In the genomic region with DNA sequence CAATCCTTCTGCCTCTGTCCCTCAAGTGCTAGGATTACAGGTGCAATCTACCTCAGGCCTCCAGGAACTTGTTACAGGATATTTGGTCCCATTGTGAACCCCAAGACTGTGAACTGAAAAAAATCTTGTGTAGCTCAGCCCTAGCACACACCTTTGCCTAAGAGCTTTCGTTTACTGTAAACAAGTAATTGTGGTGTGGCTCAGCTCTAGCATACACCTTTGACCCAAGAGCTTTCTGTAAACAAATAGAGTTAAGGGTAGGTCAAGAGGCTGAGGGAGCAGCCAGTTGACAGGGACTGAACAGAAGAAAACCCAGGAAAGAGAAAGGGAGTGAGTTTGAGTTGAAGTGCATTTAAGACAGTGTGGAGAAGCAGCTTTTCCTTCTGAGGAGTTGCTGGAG, we compare ENCODE assay signal across 28 mouse cellular contexts.
"Had no signal": no experiment of that assay in that cellular context is flagged by ENCODE, and none has a peak within 500 bp of the region (broad histone marks: within the 10 kb centered on the region; RNA-seq: fewer than 3 reads in every experiment).

No protein-coding gene starts in this region.

- H3K27ac ChIP-seq: embryonic facial prominence, embryonic 10.5 days; embryonic facial prominence, embryonic 12.5 days; embryonic facial prominence, embryonic 13.5 days; embryonic facial prominence, embryonic 15.5 days; forebrain, embryonic 10.5 days; forebrain, embryonic 12.5 days; forebrain, embryonic 13.5 days; forebrain, embryonic 15.5 days; gastrocnemius, adult 2 months; heart, adult 2 months had no signal

- H3K4me2 ChIP-seq: embryonic facial prominence, embryonic 12.5 days; embryonic facial prominence, embryonic 13.5 days; embryonic facial prominence, embryonic 15.5 days; forebrain, embryonic 12.5 days; forebrain, embryonic 13.5 days; forebrain, embryonic 15.5 days had no signal

- H3K9ac ChIP-seq: embryonic facial prominence, embryonic 12.5 days; embryonic facial prominence, embryonic 13.5 days; embryonic facial prominence, embryonic 15.5 days; forebrain, embryonic 12.5 days; forebrain, embryonic 13.5 days; forebrain, embryonic 15.5 days; forebrain, postnatal 0 days had no signal

- H3K9me3 ChIP-seq: embryonic facial prominence, embryonic 10.5 days; embryonic facial prominence, embryonic 12.5 days; embryonic facial prominence, embryonic 15.5 days; forebrain, embryonic 10.5 days; forebrain, embryonic 12.5 days; forebrain, embryonic 13.5 days; forebrain, embryonic 15.5 days had no signal

- H3K4me3 ChIP-seq: embryonic facial prominence, embryonic 10.5 days; embryonic facial prominence, embryonic 12.5 days; embryonic facial prominence, embryonic 13.5 days; embryonic facial prominence, embryonic 15.5 days; erythroblast, embryonic 14.5 days; forebrain, embryonic 10.5 days; forebrain, embryonic 12.5 days; forebrain, embryonic 13.5 days; forebrain, embryonic 15.5 days; gastrocnemius, adult 2 months; heart, adult 2 months had no signal

- DNase-seq: cerebellum, adult 2 months; cerebellum, adult 8-10 months; cerebellum, adult 9-10 months; cerebellum, adult 9-11 months; cerebellum, postnatal 10 days; cerebellum, postnatal 14 days; cerebellum, postnatal 25 days; cerebellum, postnatal 36 days; embryo, embryonic 11 days; forebrain, postnatal 0 days; gastrocnemius, adult 2 months; gastrocnemius, postnatal 10 days; gastrocnemius, postnatal 14 days; gastrocnemius, postnatal 25 days; gastrocnemius, postnatal 36 days; heart, adult 18-20 months; heart, adult 2 months had no signal

- ATAC-seq: forebrain, embryonic 13.5 days; forebrain, embryonic 14.5 days; forebrain, embryonic 15.5 days; forebrain, embryonic 16.5 days; forebrain, postnatal 0 days had no signal

- H3K36me3 ChIP-seq: embryonic facial prominence, embryonic 10.5 days; embryonic facial prominence, embryonic 12.5 days; embryonic facial prominence, embryonic 13.5 days; embryonic facial prominence, embryonic 15.5 days; forebrain, embryonic 10.5 days; forebrain, embryonic 12.5 days; forebrain, embryonic 15.5 days had no signal

- H3K27me3 ChIP-seq: embryonic facial prominence, embryonic 12.5 days; embryonic facial prominence, embryonic 13.5 days; embryonic facial prominence, embryonic 15.5 days; forebrain, embryonic 12.5 days; forebrain, embryonic 13.5 days; forebrain, embryonic 15.5 days had no signal

- H3K4me1 ChIP-seq: embryonic facial prominence, embryonic 10.5 days; embryonic facial prominence, embryonic 12.5 days; embryonic facial prominence, embryonic 13.5 days; embryonic facial prominence, embryonic 15.5 days; forebrain, embryonic 10.5 days; forebrain, embryonic 12.5 days; forebrain, embryonic 13.5 days; forebrain, embryonic 15.5 days had no signal
